Mouse (Mus musculus) right cerebral cortex, adult 18-20 months (tissue): ENCODE measurements at regions not wholly inside any gene's neighbourhood (a gene's known extent, or its start where the extent isn't known, plus 50 kb on each side); places are given as distances from the start of the nearest gene placed in this dataset.

Experiments
- DNase-seq: peaks from one replicate; pipeline ENCODE4 v3.0.0; 2022; ENCODE audit warnings: mixed read lengths

DNA sequence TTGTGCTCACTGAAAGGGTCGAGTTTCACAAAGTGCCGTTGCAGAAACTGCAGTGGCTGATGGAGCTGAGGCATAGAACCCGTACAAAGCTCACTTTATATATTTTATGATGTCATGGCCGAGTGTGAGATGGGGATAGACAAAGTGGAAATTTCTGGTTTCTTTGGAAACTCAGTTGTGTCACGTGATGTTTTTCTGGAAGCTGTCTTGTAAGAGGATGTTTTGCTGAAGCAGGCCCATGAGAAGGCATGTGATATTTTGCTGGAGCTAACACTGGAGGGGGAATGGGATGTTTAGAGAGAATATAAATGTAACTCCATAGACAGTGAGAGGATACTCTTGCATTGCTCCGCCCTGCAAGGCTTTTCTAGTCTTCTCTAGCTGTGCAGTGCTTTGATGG, 311.7 kb downstream of the Tmem132b start:
- no peak for DNase-seq

DNA sequence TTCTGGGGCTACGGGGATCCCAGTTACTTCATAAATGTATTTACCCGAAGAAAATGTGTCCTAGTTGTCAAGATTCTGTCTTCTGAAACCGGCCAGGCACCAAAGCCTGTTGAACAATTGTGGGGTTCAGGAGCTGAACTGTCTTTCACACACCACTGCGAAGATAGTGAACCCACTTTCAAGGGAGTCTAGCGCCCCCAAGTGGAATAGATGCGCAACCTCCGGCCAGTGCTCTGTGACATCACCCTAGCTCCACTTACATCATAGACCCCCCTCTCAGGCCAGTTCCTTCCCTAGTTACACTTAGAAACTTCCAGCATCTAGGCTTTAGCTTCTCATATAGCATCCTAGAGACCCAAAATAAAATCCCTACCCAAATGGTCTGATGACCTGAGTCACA, 318.1 kb downstream of the Tmem132b start:
- DNase-seq, result no peak

GRCm38 (mm10) chr5:125876296-125876695, 344.7 kb downstream of the Tmem132b start:
- DNase-seq, result no peak

DNA sequence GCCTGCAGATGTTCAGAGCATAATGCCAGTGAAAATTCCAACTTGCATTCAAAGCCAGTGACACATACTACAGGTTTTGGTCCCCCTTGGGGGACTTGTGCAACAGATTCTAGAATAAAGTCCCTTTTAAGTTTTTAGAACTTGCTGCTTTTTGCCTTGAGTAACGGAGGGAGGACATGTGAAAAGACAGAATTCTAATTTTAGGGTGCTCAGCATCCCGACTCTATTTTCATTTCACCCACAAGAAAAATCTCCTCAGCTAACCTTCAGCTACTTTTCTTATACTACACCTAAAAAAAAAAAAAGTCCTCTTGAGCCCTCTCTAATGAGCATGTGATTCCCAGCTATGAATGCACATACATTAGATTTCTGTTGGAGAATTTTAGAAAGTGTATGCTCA, 357.3 kb downstream of the Tmem132b start:
- no peak for DNase-seq

GRCm38 (mm10) chr5:125893864-125894263, 362.3 kb downstream of the Tmem132b start:
- DNase-seq, result no peak

- no peak for DNase-seq
Observed at GRCm38 (mm10) chr5:125902038-125902437, 370.5 kb downstream of the Tmem132b start.

- DNase-seq, result no peak
Observed at GRCm38 (mm10) chr5:125904426-125904825, 372.9 kb downstream of the Tmem132b start.

DNA sequence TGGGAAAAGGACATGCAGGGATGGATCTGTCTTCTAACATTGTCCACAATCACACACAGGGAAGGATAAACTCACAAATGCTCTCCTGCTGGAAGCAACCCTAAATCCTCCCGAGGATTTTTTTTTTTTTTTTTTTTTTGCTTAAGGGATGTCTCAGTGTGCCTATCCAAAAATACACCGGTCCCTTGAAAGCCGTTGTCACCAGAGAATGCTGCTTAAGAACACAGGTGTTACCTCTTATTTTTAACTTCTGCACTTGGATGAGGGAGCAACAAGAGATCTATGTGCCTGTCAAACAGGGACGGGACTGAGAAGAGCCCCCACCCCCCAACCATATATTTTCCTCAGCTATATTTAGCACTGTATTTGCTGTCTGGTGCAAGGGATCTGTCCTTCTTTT, 375.8 kb downstream of the Tmem132b start:
- DNase-seq, result no peak

- no peak for DNase-seq
Observed at GRCm38 (mm10) chr5:125907909-125908308, 376.3 kb downstream of the Tmem132b start.

DNA sequence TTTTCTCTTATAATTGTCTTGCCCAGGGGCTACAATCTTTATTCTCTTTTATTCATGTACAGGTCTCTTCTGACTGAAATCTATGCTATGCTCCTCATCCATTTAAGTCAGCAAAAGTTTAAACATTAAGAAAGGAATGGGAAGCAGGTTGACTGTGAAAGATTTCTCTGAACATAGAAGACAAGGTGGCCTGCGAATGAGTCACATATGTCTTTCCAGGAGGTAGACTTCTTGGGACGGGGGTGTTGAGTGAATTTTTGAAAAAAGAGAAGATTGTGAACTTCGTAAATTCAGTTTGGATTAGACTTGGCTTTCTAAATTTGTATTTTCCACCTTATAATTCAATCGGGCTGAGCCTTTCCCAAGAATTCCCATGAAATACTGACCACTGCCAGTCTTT, 384.3 kb downstream of the Tmem132b start:
- DNase-seq, result no peak

DNA sequence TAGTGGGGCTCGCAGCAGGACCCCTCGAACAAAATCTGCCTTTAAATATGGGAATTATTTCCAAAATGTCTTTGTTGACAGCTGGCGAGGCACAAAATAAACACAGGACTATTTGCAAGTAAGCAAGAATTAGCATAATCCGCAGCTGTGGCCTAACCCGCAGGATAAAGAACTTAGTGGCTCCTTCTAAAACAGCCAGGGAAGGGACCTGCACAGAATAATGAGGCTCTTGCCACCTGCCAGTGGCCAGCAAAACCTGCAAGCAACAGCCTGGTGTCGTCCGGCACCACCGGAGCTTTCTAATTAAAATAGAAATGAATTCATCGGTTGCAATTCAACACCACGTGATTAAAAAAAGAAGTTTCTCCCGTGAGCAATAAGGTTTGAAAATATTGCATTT, 389.4 kb downstream of the Tmem132b start:
- DNase-seq, result no peak

GRCm38 (mm10) chr5:125925856-125926497, 394.4 kb downstream of the Tmem132b start:
- DNase-seq, result no peak

DNA sequence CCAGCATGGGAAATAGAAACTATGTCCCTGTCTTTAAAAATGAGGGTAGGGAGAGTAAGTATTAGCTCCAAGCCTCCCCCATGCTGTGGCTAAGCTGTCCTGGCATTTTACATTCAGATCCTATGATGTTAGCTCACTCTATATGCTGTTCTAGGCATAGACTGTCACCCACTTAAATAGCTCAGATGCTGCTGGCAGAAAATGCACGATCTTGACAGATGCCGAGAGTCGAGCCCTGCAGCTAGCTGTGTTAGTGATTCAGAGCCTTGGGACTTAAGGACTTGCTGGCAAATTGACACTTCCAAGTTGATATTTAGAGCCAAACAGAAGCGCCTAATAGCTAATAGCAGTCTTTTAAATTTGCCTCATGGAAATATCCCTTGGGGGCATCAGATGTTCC, 399.9 kb downstream of the Tmem132b start:
- DNase-seq, result peak; percentile 70

DNA sequence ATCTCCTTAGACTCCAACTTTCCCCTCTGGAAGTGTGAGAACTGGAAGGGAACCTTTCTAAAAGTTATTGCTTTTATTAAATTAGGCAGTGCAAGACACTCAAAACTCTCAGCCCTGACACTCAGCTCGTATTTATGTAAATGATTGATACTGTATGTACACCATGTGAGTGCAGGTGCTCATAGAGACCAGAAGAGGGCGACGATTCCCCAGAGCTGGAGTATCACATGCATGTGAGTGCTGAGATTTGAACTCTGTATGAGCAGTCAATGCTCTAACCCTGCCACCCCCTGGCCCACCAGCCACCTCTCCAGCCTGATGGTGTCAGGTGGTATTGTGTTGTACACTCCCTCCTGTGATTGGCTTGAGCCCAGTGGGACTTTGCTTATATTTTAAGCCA, 407.8 kb downstream of the Tmem132b start:
- no peak for DNase-seq

- no peak for DNase-seq
Observed at GRCm38 (mm10) chr5:125946729-125947128, 415.2 kb downstream of the Tmem132b start.

DNA sequence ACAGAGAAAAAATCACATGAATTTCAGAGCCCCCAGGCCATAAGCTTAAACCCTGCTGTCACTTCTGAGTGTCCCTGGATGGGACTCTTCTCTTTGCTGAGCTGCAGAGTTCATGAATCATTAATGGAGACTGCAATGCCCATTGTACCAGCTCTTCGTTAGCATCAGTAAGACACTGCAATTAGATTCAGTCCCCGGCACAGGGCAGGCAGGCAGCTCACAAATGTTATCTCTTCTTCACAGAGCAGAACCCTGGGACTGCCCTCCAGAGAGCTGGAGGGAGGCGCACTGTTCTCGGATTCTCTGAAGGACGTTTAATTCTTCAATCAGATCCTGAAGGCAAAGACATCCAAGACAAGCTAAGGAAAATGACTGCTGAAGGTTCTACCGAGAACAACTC, 420.1 kb downstream of the Tmem132b start:
- no peak for DNase-seq

- no peak for DNase-seq
Observed at GRCm38 (mm10) chr5:125964039-125964438, 432.5 kb downstream of the Tmem132b start.

DNA sequence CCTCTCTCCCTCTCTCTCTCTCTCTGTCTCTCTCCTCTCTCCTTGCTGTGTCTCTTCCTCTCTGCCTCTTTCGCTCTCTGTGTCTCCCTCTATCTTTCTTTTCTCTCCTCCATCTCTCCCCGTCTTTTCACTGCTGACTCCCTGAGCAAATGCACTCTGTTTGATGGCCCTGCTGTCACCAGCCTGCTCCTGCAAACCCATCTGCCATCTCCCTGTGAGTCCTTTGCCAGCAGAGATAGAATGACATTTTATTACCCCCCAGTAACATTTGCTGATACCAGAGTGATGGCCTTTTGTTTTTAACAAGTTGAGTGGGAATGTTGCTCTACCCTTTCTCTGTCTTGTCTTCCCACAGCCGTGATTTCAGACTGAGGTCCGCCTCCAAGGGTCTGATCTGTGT, 436.6 kb downstream of the Tmem132b start:
- no peak for DNase-seq

GRCm38 (mm10) chr5:125974035-125974434, 442.5 kb downstream of the Tmem132b start:
- DNase-seq, result no peak

DNA sequence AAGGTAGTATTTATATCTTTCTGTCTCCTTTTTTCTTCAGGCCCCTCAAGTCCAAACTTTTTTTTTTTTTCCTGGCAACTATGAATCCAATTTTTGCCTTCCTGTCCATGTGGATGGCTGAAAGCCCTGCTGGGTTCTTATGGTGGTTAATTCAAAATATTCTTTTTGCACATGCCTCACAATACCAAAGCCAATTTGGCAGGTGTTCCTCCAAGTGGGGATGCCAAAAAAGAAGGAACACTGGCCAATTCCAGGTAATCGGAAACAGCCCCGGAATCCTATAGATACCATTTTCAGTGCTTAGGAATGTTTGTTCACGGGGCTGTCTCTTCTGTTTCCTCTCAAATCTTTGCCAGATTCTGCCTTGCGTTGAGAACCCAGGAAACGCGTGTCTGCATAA, 448.2 kb downstream of the Tmem132b start:
- DNase-seq, result no peak

DNA sequence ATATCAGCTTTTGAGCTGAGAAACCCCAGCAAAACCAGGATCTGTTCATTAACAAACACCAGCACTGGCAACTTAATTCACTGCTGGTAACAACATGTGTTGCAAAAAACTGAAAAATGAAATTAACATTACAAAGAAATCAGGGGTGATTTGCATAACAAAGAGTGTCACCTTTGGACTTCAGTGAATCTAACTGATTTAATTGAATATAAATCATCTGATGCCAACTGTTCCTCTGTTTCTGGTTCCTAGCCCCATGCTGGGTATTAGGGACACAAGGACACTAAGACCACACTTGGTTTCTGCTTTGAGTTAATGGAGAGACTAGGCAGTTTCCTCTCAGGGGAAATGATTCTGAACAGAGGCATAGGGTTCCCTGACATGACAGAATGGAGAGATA, 453.8 kb downstream of the Tmem132b start:
- DNase-seq, result no peak

DNA sequence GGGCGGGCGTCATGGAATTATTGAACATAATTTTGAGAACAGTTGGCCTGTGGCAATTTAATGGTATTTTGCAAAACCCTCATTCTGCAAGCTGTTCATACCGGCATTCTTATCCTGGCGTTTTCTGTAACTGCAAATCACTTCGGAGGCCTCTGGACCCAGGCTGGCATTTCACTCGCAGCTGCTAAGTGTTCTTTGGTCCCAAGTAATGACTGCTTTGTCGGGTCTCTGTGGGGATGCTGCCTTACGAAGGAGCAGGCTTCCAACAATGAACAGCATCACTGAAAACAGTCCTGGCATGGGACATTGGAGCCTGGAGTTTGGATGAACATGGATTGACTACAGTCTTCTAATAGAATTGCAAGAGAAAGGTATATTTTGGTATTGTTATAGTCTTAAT, 465.6 kb downstream of the Tmem132b start:
- no peak for DNase-seq

GRCm38 (mm10) chr5:126007871-126008270, 476.3 kb downstream of the Tmem132b start:
- no peak for DNase-seq

DNA sequence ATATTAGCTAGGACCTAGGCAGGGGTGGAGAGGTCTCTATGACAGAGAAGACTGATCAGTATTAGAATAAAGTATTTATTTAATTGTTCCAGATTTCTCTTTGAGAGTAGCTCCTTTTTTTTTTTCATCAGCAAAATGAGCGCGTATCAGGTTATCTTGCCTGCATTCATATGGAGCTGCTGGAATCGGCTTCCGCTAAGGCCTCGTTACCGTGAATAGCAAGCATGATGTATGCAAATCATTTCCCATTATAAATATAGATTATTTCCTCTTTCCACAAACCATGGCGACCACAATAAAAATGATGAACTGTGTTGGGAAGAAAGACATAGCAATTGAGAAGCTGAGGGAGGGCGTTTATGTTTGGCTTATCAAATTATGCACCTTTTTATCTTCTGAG, 476.7 kb downstream of the Tmem132b start:
- no peak for DNase-seq

DNA sequence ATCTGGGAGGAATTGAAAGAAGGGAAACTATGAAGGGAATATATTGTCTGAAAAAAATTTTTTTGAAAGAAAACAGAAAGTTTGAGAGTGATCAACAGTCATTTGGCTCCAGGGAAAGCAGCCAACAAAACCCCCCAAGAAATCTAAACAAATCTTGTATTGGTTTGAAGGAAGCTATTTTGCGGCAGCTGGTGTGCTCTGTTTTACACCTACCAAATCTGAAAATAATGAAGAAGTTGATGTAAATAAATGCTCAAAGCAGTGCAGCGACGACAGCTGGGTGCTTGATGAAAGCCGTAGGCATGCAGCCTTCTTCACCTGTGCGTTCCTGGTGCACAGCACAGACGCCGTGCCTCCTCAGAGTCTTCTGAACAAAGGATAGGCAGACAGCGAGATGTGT, 488.2 kb downstream of the Tmem132b start:
- peak; percentile 9 for DNase-seq

DNA sequence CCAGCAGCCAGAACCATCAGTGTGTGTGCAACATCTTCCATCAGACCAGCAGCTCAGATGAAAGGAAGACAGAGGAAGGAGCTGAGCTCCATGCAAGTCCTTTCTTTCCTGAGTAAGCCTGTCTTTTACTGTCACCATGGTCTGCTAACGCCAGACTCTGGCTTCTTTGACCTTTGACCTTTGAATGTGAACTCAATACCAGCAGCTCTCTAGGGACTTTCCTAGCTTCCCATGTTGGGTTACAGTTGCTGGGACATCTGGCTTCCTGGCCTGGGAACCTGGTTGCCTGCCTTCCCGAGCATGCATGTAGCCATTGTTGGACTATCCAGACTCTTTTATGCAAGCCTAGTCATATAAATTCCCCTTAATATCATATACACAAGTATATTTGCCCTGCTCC, 492.3 kb downstream of the Tmem132b start:
- no peak for DNase-seq
